Mouse (Mus musculus): ENCODE measurements at regions not wholly inside any gene's neighbourhood (a gene's known extent, or its start where the extent isn't known, plus 50 kb on each side); places are given as distances from the start of the nearest gene placed in this dataset.

DNA sequence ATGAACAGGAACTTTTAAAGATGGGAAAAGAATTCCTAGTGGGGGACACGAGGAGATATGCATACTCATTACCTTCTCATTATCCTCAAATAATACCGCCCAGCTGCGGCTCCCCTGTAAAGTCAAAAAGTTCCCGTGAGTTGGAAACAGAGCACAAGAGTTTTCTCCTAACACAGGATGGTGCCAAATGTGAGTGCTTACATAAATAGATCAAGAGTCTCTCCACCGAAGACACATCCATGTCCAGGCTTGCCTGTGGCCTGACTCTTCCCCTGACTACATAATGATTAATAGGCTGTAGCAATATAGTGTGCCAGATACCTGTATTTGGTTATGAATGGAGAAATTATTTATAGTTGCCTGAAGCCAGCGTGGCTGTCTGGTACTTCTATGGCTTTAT lies 281.8 kb upstream of the Klf3 start:
- TF ChIP-seq POLR2A (IDR thresholded peaks at IDR 0.05; ENCODE audit: borderline replicate concordance, insufficient read depth, low read length) (no peak), CTCF (IDR thresholded peaks at IDR 0.05; ENCODE audit: borderline replicate concordance, insufficient read depth, low read depth, low read length) (no peak)
